Mouse (Mus musculus) hindbrain, embryonic 12.5 days (tissue): ENCODE measurements around the gene Msmp. TPM values are rescaled to one million over a fixed set of nuclear protein-coding genes. Genes with fewer than 3 reads are reported as not detected.
"Not testable (repeated sequence)": the region's sequence is repeated elsewhere in the genome, so short reads cannot be mapped to it uniquely, and the experiment has no call there.

Source experiments
- ATAC-seq: fragments of 200-750 bp; cut with Nextera tagmentation; 2 replicates; pipeline ENCODE4 v1.8.0; 2017; ENCODE audit warnings: moderate TSS enrichment; ENCODE audit not compliant: low FRiP score
- H3K27ac ChIP-seq: fragments of 300-500 bp; sonication (generic); 2 replicates; pipeline ENCODE4 v1.5.1; 2016; ENCODE audit warnings: mild to moderate bottlenecking
- H3K27me3 ChIP-seq: fragments of 300-500 bp; sonication (generic); 2 replicates; pipeline ENCODE4 v1.6.1; 2016; ENCODE audit warnings: mild to moderate bottlenecking
- H3K36me3 ChIP-seq: fragments of 300-500 bp; sonication (generic); 2 replicates; pipeline ENCODE4 v1.6.1; 2016; ENCODE audit warnings: mild to moderate bottlenecking
- H3K4me1 ChIP-seq: fragments of 300-500 bp; sonication (generic); 2 replicates; pipeline ENCODE4 v1.6.1; 2016
- H3K4me2 ChIP-seq: fragments of 300-500 bp; sonication (generic); replicated peaks from 2 replicates; pipeline ENCODE4 v1.6.1; 2016; ENCODE audit warnings: mild to moderate bottlenecking
- H3K4me3 ChIP-seq: fragments of 300-500 bp; sonication (generic); 2 replicates; pipeline ENCODE4 v1.5.1; 2016; ENCODE audit warnings: mild to moderate bottlenecking
- H3K9ac ChIP-seq: fragments of 300-500 bp; sonication (generic); 2 replicates; pipeline ENCODE4 v1.6.1; 2016; ENCODE audit warnings: mild to moderate bottlenecking, moderate library complexity
- H3K9me3 ChIP-seq: fragments of 300-500 bp; sonication (generic); replicated peaks from 2 replicates; pipeline ENCODE4 v1.6.1; 2016; ENCODE audit warnings: mild to moderate bottlenecking
- WGBS: fragments of 180-500 bp; shearing (Covaris S2); methylation state at CpG from one replicate; pipeline ENCODE4 v1.1.7; 2016; 5-methylcytosine and 5-hydroxymethylcytosine counted together
- polyA plus RNA-seq: library from polyadenylated mRNA; unstranded; fragments of >200 nt; fragmentation: Nextera tagmentation; extraction: Ambion mirVana; gene quantifications from 2 replicates; pipeline ENCODE4 v1.2.1, GENCODE M21; 2016

Gene Msmp
- polyA plus RNA-seq, 1 experiment from 2014 or later = 2.4 TPM

GRCm38 (mm10) chr4:43613060-43613730, 28.9 kb upstream of the Msmp start:
- H3K4me2 ChIP-seq = no peak overlapping the region
- H3K9ac ChIP-seq = no peak overlapping the region
- ATAC-seq = no peak
- no peaks in the 10 kb centered on the region for H3K4me1 ChIP-seq
- H3K27me3 ChIP-seq = no peaks in the 10 kb centered on the region
- no peaks in the 10 kb centered on the region for H3K9me3 ChIP-seq
- WGBS = 65% methylated on average over 3 of the region's 3 CpGs
- no peak overlapping the region for H3K4me3 ChIP-seq
- no peak overlapping the region for H3K27ac ChIP-seq
- no peaks in the 10 kb centered on the region for H3K36me3 ChIP-seq

DNA sequence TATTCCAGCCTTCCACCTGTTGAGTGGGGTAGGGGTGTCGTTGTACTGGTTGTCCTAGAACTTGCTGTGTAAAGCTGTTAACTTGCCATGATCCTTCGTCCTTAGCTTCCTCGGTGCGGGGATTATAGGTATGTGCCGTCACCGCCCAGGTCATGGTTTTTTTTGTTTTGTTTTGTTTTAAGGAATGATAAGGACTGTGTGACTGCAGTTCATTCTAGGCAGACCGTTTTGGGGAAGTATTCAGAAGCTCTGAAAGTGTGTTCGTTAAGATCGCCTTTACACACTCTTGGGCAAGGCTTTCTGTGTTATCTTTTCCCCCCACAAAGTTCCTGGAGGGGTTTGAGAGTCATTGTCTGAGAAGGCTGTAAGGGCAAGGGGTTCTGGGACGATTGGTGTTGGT, 28.2 kb upstream of the Msmp start:
- Histone ChIP-seq H3K27me3 (no peaks in the 10 kb centered on the region), H3K36me3 (no peaks in the 10 kb centered on the region), H3K4me2 (no peak overlapping the region), H3K4me3 (no peak overlapping the region), H3K4me1 (no peaks in the 10 kb centered on the region), H3K9ac (no peak overlapping the region), H3K27ac (no peak overlapping the region), H3K9me3 (no peaks in the 10 kb centered on the region)
- WGBS = 76% methylated on average over 10 of the region's 10 CpGs
- no peak for ATAC-seq

DNA sequence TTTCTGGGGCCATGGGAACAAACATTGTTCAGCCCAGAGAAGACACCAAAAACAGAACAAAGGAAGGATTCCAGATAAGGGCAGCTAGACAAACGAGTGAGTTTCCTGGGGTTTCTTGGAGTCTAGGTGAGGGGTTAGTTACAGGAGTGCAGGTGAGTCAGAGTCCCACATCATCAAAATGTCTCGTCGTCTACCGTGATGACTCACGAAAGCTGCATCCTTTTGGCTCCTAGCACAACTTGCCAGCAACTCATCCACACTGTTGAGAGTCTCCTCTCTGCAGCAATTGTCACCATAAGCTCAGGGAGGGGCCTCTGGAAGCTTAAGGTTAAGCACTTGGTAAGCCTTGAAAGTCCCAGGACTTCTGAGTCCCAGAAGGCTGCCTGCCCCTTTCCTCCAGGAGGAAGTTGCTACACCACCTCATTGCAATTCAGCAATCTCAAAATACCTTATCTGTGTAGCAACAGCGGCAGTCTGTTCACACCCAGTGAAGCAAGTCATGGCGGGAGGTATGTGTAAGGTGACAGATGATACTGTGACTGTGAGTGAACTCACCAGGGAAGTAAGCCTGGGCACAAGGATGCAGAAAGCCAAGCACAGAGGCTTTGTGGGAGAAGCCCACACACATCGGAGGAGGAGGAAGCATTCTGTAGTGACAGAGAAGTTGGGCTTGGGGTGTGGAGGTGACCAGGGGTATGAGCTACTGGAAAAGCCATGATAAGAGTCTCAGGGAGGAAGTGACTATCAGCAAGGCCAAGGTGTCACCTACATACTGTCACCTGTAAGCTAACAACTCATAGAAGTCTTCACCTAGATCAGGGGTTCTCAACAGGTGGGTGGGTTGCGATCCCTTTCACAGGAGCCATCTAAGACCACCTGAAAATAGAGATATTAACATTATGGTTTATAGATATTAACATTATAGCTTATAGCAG, 20.7 kb upstream of the Msmp start:
- H3K9ac ChIP-seq = no peak overlapping the region
- H3K4me3 ChIP-seq = no peak overlapping the region
- no peaks in the 10 kb centered on the region for H3K36me3 ChIP-seq
- no peaks in the 10 kb centered on the region for H3K4me1 ChIP-seq
- 81% methylated on average over 9 of the region's 9 CpGs for WGBS
- no peaks in the 10 kb centered on the region for H3K27me3 ChIP-seq
- H3K4me2 ChIP-seq = no peak overlapping the region
- no peak for ATAC-seq
- no peak overlapping the region for H3K27ac ChIP-seq
- H3K9me3 ChIP-seq = no peaks in the 10 kb centered on the region

DNA sequence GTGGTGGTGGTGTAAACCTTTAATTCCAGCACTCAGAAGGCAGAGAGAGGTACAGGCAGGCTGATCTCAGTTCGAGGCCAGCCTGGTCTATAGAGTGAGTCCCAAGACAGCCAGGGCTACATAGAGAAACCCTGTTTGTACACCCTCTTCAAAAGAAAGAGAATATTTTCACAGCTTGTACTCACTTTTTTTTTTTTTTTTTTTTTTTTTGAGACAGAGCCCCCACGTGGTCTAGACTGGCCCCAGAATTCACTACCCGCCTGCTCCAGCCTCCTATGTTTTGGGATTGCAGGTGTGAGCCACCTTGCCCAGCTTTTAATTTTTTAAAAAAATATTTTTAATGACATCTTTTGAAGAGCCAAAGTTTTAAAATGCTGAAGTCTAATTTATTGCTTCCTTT, 19.8 kb upstream of the Msmp start:
- Histone ChIP-seq H3K4me2 (no peak overlapping the region), H3K9me3 (no peaks in the 10 kb centered on the region), H3K4me1 (no peaks in the 10 kb centered on the region), H3K4me3 (no peak overlapping the region), H3K9ac (no peak overlapping the region), H3K27ac (no peak overlapping the region), H3K36me3 (no peaks in the 10 kb centered on the region), H3K27me3 (no peaks in the 10 kb centered on the region)
- WGBS = 59% methylated on average over 3 of the region's 3 CpGs
- ATAC-seq = no peak

DNA sequence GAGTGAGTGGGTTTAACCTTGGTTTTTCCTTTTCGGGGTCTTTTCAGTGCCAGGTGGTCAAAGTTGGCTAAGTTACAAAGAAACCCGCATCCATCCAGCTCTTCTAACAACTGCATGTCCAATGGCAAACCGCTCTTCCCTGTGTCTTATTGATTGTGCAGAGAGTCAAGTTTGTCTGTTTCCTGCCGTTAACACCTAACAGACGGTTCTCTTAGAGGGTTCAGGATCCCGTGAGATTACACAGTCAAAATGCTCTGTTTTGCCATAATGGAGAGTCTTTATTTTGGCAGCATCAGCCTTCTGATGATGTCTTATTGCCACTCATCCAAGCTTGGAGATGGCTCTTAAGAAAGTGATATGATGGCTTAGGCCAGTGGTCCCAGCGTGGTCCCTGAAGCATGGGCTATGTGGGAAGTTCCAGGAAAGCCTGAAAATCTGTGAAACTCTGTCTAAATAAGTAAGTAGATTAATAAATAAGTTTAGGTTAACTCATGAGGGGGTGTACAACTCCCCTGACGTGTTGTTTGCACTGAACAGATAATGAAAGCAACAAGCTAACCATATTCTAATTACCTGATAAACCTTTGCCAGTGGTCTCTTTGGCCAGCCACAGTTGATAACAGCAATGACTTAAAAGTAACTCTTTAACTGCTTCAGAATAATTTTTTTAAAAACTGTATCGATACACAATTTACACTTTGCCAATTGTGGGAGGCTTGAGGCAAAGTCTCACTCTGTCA, 16.1 kb upstream of the Msmp start:
- H3K4me1 ChIP-seq = no peaks in the 10 kb centered on the region
- 84% methylated on average over 9 of the region's 9 CpGs for WGBS
- no peaks in the 10 kb centered on the region for H3K36me3 ChIP-seq
- H3K27ac ChIP-seq = no peak overlapping the region
- H3K27me3 ChIP-seq = no peaks in the 10 kb centered on the region
- no peak for ATAC-seq
- H3K4me3 ChIP-seq = no peak overlapping the region
- H3K9me3 ChIP-seq = no peaks in the 10 kb centered on the region
- H3K4me2 ChIP-seq = no peak overlapping the region
- H3K9ac ChIP-seq = no peak overlapping the region

- Histone ChIP-seq H3K4me2 (no peak overlapping the region), H3K9me3 (no peaks in the 10 kb centered on the region), H3K36me3 (no peaks in the 10 kb centered on the region), H3K27ac (no peak overlapping the region), H3K4me1 (no peaks in the 10 kb centered on the region), H3K9ac (no peak overlapping the region), H3K4me3 (no peak overlapping the region), H3K27me3 (no peaks in the 10 kb centered on the region)
- 83% methylated on average over 7 of the region's 7 CpGs for WGBS
- ATAC-seq = no peak
Measured at GRCm38 (mm10) chr4:43598650-43599380, 14.5 kb upstream of the Msmp start.

GRCm38 (mm10) chr4:43598200-43598599, 13.9 kb upstream of the Msmp start:
- Histone ChIP-seq H3K27ac (no peak overlapping the region), H3K4me1 (0 out of 2 replicates have a peak, but pooled peaks cover 3% of the 10 kb centered on the region), H3K36me3 (no peaks in the 10 kb centered on the region), H3K9ac (no peak overlapping the region), H3K4me3 (no peak overlapping the region), H3K9me3 (no peaks in the 10 kb centered on the region), H3K4me2 (no peak overlapping the region), H3K27me3 (no peaks in the 10 kb centered on the region)
- 83% methylated on average over 4 of the region's 4 CpGs for WGBS
- no peak for ATAC-seq

DNA sequence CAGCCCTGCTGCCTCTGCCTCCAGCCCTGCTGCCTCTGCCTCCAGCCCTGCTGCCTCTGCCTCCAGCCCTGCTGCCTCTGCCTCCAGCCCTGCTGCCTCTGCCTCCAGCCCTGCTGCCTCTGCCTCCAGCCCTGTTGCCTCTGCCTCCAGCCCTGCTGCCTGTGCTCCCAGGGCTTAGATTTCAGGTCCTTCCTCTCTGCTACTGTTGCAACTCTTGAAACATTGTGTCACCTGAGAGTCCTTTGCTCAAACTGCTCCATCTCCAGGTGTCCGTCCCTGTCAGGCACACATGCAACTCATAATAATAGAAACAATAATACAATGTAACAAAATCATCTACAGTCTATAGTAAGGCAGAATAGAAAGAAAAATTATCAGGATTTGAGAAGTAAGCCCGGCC, 12.3 kb upstream of the Msmp start:
- H3K9me3 ChIP-seq, H3K4me3 ChIP-seq, H3K36me3 ChIP-seq, H3K4me2 ChIP-seq, ATAC-seq, H3K4me1 ChIP-seq, H3K9ac ChIP-seq, H3K27ac ChIP-seq, H3K27me3 ChIP-seq: not testable (repeated sequence)
- 84% methylated on average over 2 of the region's 2 CpGs for WGBS

DNA sequence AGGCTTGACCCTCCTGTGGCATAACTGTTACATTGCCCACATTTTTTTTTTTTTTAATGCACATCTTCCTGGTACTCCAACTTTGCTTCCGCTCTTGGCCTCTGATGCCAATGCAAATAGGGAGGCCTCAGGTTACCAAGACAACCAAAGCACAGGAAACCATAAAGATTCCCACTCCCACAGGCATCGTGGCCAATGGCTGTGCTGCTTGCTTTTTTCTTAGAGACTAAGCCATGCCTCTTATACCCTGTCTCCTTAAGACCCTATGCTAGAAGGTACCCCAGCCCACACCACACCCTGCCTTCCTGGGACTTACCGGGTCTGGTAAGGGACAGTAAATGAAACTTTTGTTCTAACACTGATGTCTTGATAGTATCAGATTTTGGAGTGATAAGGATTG, 9.2 kb upstream of the Msmp start:
- H3K4me3 ChIP-seq = no peak overlapping the region
- H3K27me3 ChIP-seq = no peaks in the 10 kb centered on the region
- H3K4me1 ChIP-seq = 0 out of 2 replicates have a peak, but pooled peaks cover 3% of the 10 kb centered on the region
- H3K36me3 ChIP-seq = no peaks in the 10 kb centered on the region
- no peak overlapping the region for H3K4me2 ChIP-seq
- H3K9me3 ChIP-seq = no peaks in the 10 kb centered on the region
- ATAC-seq = no peak
- H3K9ac ChIP-seq = no peak overlapping the region
- WGBS = 74% methylated on average over 3 of the region's 3 CpGs
- H3K27ac ChIP-seq = no peak overlapping the region

GRCm38 (mm10) chr4:43591961-43592360, 7.7 kb upstream of the Msmp start:
- Histone ChIP-seq H3K4me1 (0 out of 2 replicates have a peak, but pooled peaks cover 3% of the 10 kb centered on the region), H3K4me2 (no peak overlapping the region), H3K36me3 (no peaks in the 10 kb centered on the region), H3K27ac (no peak overlapping the region), H3K27me3 (no peaks in the 10 kb centered on the region), H3K4me3 (no peak overlapping the region), H3K9ac (no peak overlapping the region), H3K9me3 (no peaks in the 10 kb centered on the region)
- WGBS = 72% methylated on average over 3 of the region's 3 CpGs
- ATAC-seq = no peak

GRCm38 (mm10) chr4:43591543-43591942, 7.2 kb upstream of the Msmp start:
- H3K4me3 ChIP-seq = no peak overlapping the region
- no peaks in the 10 kb centered on the region for H3K36me3 ChIP-seq
- H3K27me3 ChIP-seq = no peaks in the 10 kb centered on the region
- H3K4me2 ChIP-seq = no peak overlapping the region
- H3K4me1 ChIP-seq = 0 out of 2 replicates have a peak, but pooled peaks cover 3% of the 10 kb centered on the region
- H3K9ac ChIP-seq = no peak overlapping the region
- no peak for ATAC-seq
- H3K27ac ChIP-seq = no peak overlapping the region
- H3K9me3 ChIP-seq = no peaks in the 10 kb centered on the region
- WGBS = 85% methylated on average over 5 of the region's 5 CpGs

DNA sequence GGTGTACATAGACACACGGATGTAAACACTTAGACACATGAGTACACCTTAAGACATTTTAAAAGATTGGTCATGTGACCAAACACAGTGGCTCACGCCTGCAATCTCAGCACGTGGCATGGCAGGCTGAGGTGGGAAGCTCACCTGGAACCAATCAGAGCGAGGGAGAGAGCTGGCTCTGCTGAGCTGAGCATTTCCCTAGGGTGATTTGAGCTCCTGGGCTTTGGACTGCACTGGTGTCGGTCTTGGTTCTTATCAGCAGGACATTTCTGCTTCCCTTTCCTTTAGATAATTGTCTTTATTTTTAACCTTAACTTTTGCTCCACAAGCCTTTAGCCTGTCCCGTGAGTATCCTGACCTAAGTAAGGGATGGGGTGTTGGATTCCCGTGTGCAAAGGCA, 3.4 kb upstream of the Msmp start:
- Histone ChIP-seq H3K27ac (no peak overlapping the region), H3K36me3 (peaks cover 22% of the 10 kb centered on the region), H3K9me3 (no peaks in the 10 kb centered on the region), H3K4me1 (peaks cover 2% of the 10 kb centered on the region; the same call in 1 of the 2 replicates), H3K4me2 (no peak overlapping the region), H3K27me3 (no peaks in the 10 kb centered on the region), H3K9ac (no peak overlapping the region), H3K4me3 (no peak overlapping the region)
- 65% methylated on average over 7 of the region's 7 CpGs for WGBS
- ATAC-seq = no peak
